Mouse (Mus musculus) forebrain, embryonic 11.5 days (tissue): ENCODE results near the gene Ehd2. TPM values are rescaled to one million over a fixed set of nuclear protein-coding genes. Genes with fewer than 3 reads are reported as not detected.

Experiments
- ATAC-seq: fragments of 200-750 bp; cut with Nextera tagmentation; replicated peaks from 2 replicates; pipeline ENCODE4 v1.8.0; 2017; ENCODE audit warnings: moderate TSS enrichment; ENCODE audit not compliant: low FRiP score
- DNase-seq: peaks from one replicate; pipeline ENCODE4 v3.0.0-alpha.2; 2017; ENCODE audit warnings: low spot score
- H3K27ac ChIP-seq: fragments of 300-500 bp; sonication (generic); 2 replicates; pipeline ENCODE4 v1.5.1; 2014; ENCODE audit warnings: low read depth, low read length
- H3K27me3 ChIP-seq: fragments of 300-500 bp; sonication (generic); 2 replicates; pipeline ENCODE4 v1.6.1; 2014; ENCODE audit warnings: mild to moderate bottlenecking, low read length, mixed read lengths; ENCODE audit not compliant: control insufficient read depth, insufficient read depth
- H3K36me3 ChIP-seq: fragments of 300-500 bp; sonication (generic); 2 replicates; pipeline ENCODE4 v1.6.1; 2014; ENCODE audit warnings: mild to moderate bottlenecking, low read length, moderate library complexity, mixed read lengths; ENCODE audit not compliant: control insufficient read depth, insufficient read depth
- H3K4me1 ChIP-seq: fragments of 300-500 bp; sonication (generic); replicated peaks from 2 replicates; pipeline ENCODE4 v1.6.1; 2014; ENCODE audit warnings: low read length, mixed read lengths; ENCODE audit not compliant: control insufficient read depth, insufficient read depth
- H3K4me2 ChIP-seq: fragments of 300-500 bp; sonication (generic); 2 replicates; pipeline ENCODE4 v1.6.1; 2014; ENCODE audit warnings: low read depth, mild to moderate bottlenecking, low read length, moderate library complexity, mixed read lengths; ENCODE audit not compliant: severe bottlenecking
- H3K4me3 ChIP-seq: fragments of 300-500 bp; sonication (generic); 2 replicates; pipeline ENCODE4 v1.5.1; 2014; ENCODE audit warnings: low read depth, low read length
- H3K9ac ChIP-seq: fragments of 300-500 bp; sonication (generic); 2 replicates; pipeline ENCODE4 v1.6.1; 2014; ENCODE audit warnings: low read length
- H3K9me3 ChIP-seq: fragments of 300-500 bp; sonication (generic); 2 replicates; pipeline ENCODE4 v1.6.1; 2016; ENCODE audit warnings: low read length, mixed read lengths; ENCODE audit not compliant: control insufficient read depth
- WGBS: fragments of 180-500 bp; shearing (Covaris S2); extraction: QIAGEN DNeasy Blood & Tissue Kit; methylation state at CpG from one replicate; pipeline ENCODE4 v1.1.7; 2014; 5-methylcytosine and 5-hydroxymethylcytosine counted together
- polyA plus RNA-seq: library from polyadenylated mRNA; unstranded; fragments of >200 nt; fragmentation: Nextera tagmentation; extraction: Ambion mirVana; gene quantifications from 2 replicates; pipeline ENCODE4 v1.2.1, GENCODE M21; 2014

Ehd2 gene
- polyA plus RNA-seq, 1 experiment from 2014 or later = 11.3 TPM

- no peak overlapping the region for H3K4me2 ChIP-seq
- H3K27ac ChIP-seq = no peak overlapping the region
- no peak overlapping the region for H3K9ac ChIP-seq
- H3K4me1 ChIP-seq = no peaks in the 10 kb centered on the region
- no peaks in the 10 kb centered on the region for H3K27me3 ChIP-seq
- WGBS = 97% methylated on average over 16 of the region's 16 CpGs
- no peak for DNase-seq
- ATAC-seq = no peak
- H3K4me3 ChIP-seq = no peak overlapping the region
- H3K9me3 ChIP-seq = no peaks in the 10 kb centered on the region
- peaks cover 12% of the 10 kb centered on the region for H3K36me3 ChIP-seq
These were observed 20.4 kb upstream of the Ehd2 start for GRCm38 (mm10) chr7:15987661-15988356.

GRCm38 (mm10) chr7:15982729-15983407, 15.5 kb upstream of the Ehd2 start:
- Histone ChIP-seq H3K9ac (no peak overlapping the region), H3K4me2 (no peak overlapping the region), H3K36me3 (peaks cover 16% of the 10 kb centered on the region), H3K27me3 (no peaks in the 10 kb centered on the region), H3K4me3 (no peak overlapping the region), H3K27ac (no peak overlapping the region), H3K9me3 (no peaks in the 10 kb centered on the region), H3K4me1 (no peaks in the 10 kb centered on the region)
- ATAC-seq (no peak), DNase-seq (no peak)
- 43% methylated on average over 4 of the region's 4 CpGs for WGBS

- 90% methylated on average over 4 of the region's 4 CpGs for WGBS
- ATAC-seq (no peak), DNase-seq (no peak)
- H3K36me3 ChIP-seq = peaks cover 9% of the 10 kb centered on the region
- H3K9me3 ChIP-seq = no peaks in the 10 kb centered on the region
- no peak overlapping the region for H3K4me3 ChIP-seq
- no peak overlapping the region for H3K4me2 ChIP-seq
- H3K9ac ChIP-seq = no peak overlapping the region
- H3K27ac ChIP-seq = no peak overlapping the region
- H3K27me3 ChIP-seq = no peaks in the 10 kb centered on the region
- no peaks in the 10 kb centered on the region for H3K4me1 ChIP-seq
These were observed 14.2 kb upstream of the Ehd2 start for GRCm38 (mm10) chr7:15981538-15981937.

GRCm38 (mm10) chr7:15980246-15980645, 12.9 kb upstream of the Ehd2 start:
- H3K4me1 ChIP-seq = no peaks in the 10 kb centered on the region
- no peak for ATAC-seq
- H3K4me3 ChIP-seq = no peak overlapping the region
- no peak overlapping the region for H3K9ac ChIP-seq
- no peak overlapping the region for H3K4me2 ChIP-seq
- WGBS = 92% methylated on average over 8 of the region's 8 CpGs
- H3K9me3 ChIP-seq = no peaks in the 10 kb centered on the region
- peaks cover 9% of the 10 kb centered on the region for H3K36me3 ChIP-seq
- no peaks in the 10 kb centered on the region for H3K27me3 ChIP-seq
- DNase-seq = no peak
- no peak overlapping the region for H3K27ac ChIP-seq

- no peaks in the 10 kb centered on the region for H3K27me3 ChIP-seq
- ATAC-seq (no peak), DNase-seq (no peak)
- H3K4me3 ChIP-seq = no peak overlapping the region
- no peaks in the 10 kb centered on the region for H3K4me1 ChIP-seq
- no peak overlapping the region for H3K4me2 ChIP-seq
- no peaks in the 10 kb centered on the region for H3K9me3 ChIP-seq
- no peak overlapping the region for H3K9ac ChIP-seq
- 79% methylated on average over 4 of the region's 4 CpGs for WGBS
- no peak overlapping the region for H3K27ac ChIP-seq
- peaks cover 20% of the 10 kb centered on the region for H3K36me3 ChIP-seq
These were observed 8.5 kb upstream of the Ehd2 start for GRCm38 (mm10) chr7:15975904-15976303.

- no peak overlapping the region for H3K27ac ChIP-seq
- H3K9ac ChIP-seq = no peak overlapping the region
- no peaks in the 10 kb centered on the region for H3K9me3 ChIP-seq
- no peak overlapping the region for H3K4me2 ChIP-seq
- no peaks in the 10 kb centered on the region for H3K4me1 ChIP-seq
- no peaks in the 10 kb centered on the region for H3K27me3 ChIP-seq
- no peak overlapping the region for H3K4me3 ChIP-seq
- ATAC-seq = no peak
- DNase-seq = no peak
- WGBS = 93% methylated on average over 10 of the region's 10 CpGs
- H3K36me3 ChIP-seq = peaks cover 20% of the 10 kb centered on the region
These were observed 8.1 kb upstream of the Ehd2 start for GRCm38 (mm10) chr7:15975451-15975850.

GRCm38 (mm10) chr7:15974712-15975111, 7.3 kb upstream of the Ehd2 start:
- whole genome bisulfite sequencing = 55% methylated on average over 5 of the region's 5 CpGs
- no peaks in the 10 kb centered on the region for H3K9me3 ChIP-seq
- no peak overlapping the region for H3K27ac ChIP-seq
- H3K27me3 ChIP-seq = no peaks in the 10 kb centered on the region
- ATAC-seq (no peak), DNase-seq (peak; percentile 74)
- H3K4me1 ChIP-seq = no peaks in the 10 kb centered on the region
- no peak overlapping the region for H3K4me3 ChIP-seq
- no peak overlapping the region for H3K9ac ChIP-seq
- H3K36me3 ChIP-seq = peaks cover 20% of the 10 kb centered on the region
- H3K4me2 ChIP-seq = no peak overlapping the region

GRCm38 (mm10) chr7:15972247-15972646, 4.9 kb upstream of the Ehd2 start:
- ATAC-seq (peak; percentile 31), DNase-seq (no peak)
- Histone ChIP-seq H3K36me3 (peaks cover 12% of the 10 kb centered on the region), H3K9ac (no peak overlapping the region), H3K4me3 (no peak overlapping the region), H3K27ac (no peak overlapping the region), H3K27me3 (no peaks in the 10 kb centered on the region), H3K4me1 (no peaks in the 10 kb centered on the region), H3K9me3 (no peaks in the 10 kb centered on the region), H3K4me2 (no peak overlapping the region)
- 52% methylated on average over 25 of the region's 25 CpGs for WGBS

GRCm38 (mm10) chr7:15969674-15970073, 2.3 kb upstream of the Ehd2 start:
- no peak for DNase-seq
- ATAC-seq = no peak
- no peaks in the 10 kb centered on the region for H3K27me3 ChIP-seq
- H3K27ac ChIP-seq = no peak overlapping the region
- H3K9me3 ChIP-seq = no peaks in the 10 kb centered on the region
- WGBS = 88% methylated on average over 3 of the region's 3 CpGs
- H3K9ac ChIP-seq = no peak overlapping the region
- H3K4me2 ChIP-seq = no peak overlapping the region
- H3K4me1 ChIP-seq = no peaks in the 10 kb centered on the region
- H3K36me3 ChIP-seq = peaks cover 12% of the 10 kb centered on the region; the same call in 1 of the 2 replicates
- no peak overlapping the region for H3K4me3 ChIP-seq
